Mouse (Mus musculus): ENCODE data around the gene Csf2rb. TPM values are rescaled to one million over a fixed set of nuclear protein-coding genes. Genes with fewer than 3 reads are reported as not detected.
"Not testable (repeated sequence)": the region's sequence is repeated elsewhere in the genome, so short reads cannot be mapped to it uniquely, and the experiment has no call there.

Gene Csf2rb
- polyA plus RNA-seq (2014; fragmentation: Nextera tagmentation; extraction: Ambion mirVana), result 0.53 and 0.56 TPM in 2 replicates

GRCm38 (mm10) chr15:78325671-78326339 is at the start of gene Csf2rb:
Gene Csf2rb (plus strand): TSS chr15:78325752.
- ATAC-seq (ENCODE audit: low read depth), result no peak
- Histone ChIP-seq H3K4me2 (ENCODE audit: low read depth, low read length) (no peak within 1 kb of the TSS), H3K36me3 (ENCODE audit: control insufficient read depth, insufficient read depth, low read length) (no peaks in the 10 kb centered on the region), H3K9ac (replicated peaks; ENCODE audit: low read depth, low read length) (no peak within 1 kb of the TSS), H3K27me3 (ENCODE audit: control insufficient read depth, insufficient read depth, low read length) (no peaks in the 10 kb centered on the region), H3K9me3 (ENCODE audit: control insufficient read depth, low read length) (no peaks in the 10 kb centered on the region), H3K4me3 (ENCODE audit: low read depth, low read length) (no peak within 1 kb of the TSS), H3K4me1 (ENCODE audit: control insufficient read depth, insufficient read depth, low read length) (no peaks in the 10 kb centered on the region), H3K27ac (ENCODE audit: low read depth, low read length) (no peak within 1 kb of the TSS)
- WGBS, result 82% methylated on average over 11 of the region's 11 CpGs

- Histone ChIP-seq H3K27ac (ENCODE audit: low read depth, low read length) (no peak overlapping the region), H3K4me1 (ENCODE audit: control insufficient read depth, insufficient read depth, low read length) (no peaks in the 10 kb centered on the region), H3K9ac (replicated peaks; ENCODE audit: low read depth, low read length) (no peak overlapping the region), H3K27me3 (ENCODE audit: control insufficient read depth, insufficient read depth, low read length) (no peaks in the 10 kb centered on the region), H3K4me3 (ENCODE audit: low read depth, low read length) (no peak overlapping the region), H3K9me3 (ENCODE audit: control insufficient read depth, low read length) (no peaks in the 10 kb centered on the region), H3K36me3 (ENCODE audit: control insufficient read depth, insufficient read depth, low read length) (no peaks in the 10 kb centered on the region), H3K4me2 (ENCODE audit: low read depth, low read length) (no peak overlapping the region)
- no peak for ATAC-seq (ENCODE audit: low read depth)
- 96% methylated on average over 2 of the region's 2 CpGs for WGBS
These were observed 47.2 kb upstream of the Csf2rb start for GRCm38 (mm10) chr15:78278308-78278707.

GRCm38 (mm10) chr15:78287941-78288340 is 37.6 kb upstream of the Csf2rb start:
- Histone ChIP-seq H3K4me2 (ENCODE audit: low read depth, low read length) (no peak overlapping the region), H3K27me3 (ENCODE audit: control insufficient read depth, insufficient read depth, low read length) (no peaks in the 10 kb centered on the region), H3K9ac (replicated peaks; ENCODE audit: low read depth, low read length) (no peak overlapping the region), H3K27ac (ENCODE audit: low read depth, low read length) (no peak overlapping the region), H3K4me3 (ENCODE audit: low read depth, low read length) (no peak overlapping the region), H3K4me1 (ENCODE audit: control insufficient read depth, insufficient read depth, low read length) (no peaks in the 10 kb centered on the region), H3K9me3 (ENCODE audit: control insufficient read depth, low read length) (no peaks in the 10 kb centered on the region), H3K36me3 (ENCODE audit: control insufficient read depth, insufficient read depth, low read length) (no peaks in the 10 kb centered on the region)
- 86% methylated on average over 5 of the region's 5 CpGs for WGBS
- no peak for ATAC-seq (ENCODE audit: low read depth)

- not testable (repeated sequence) for H3K27me3 ChIP-seq (ENCODE audit: control insufficient read depth, insufficient read depth, low read length); H3K4me1 ChIP-seq (ENCODE audit: control insufficient read depth, insufficient read depth, low read length); ATAC-seq (ENCODE audit: low read depth); H3K9ac ChIP-seq (replicated peaks; ENCODE audit: low read depth, low read length); H3K27ac ChIP-seq (ENCODE audit: low read depth, low read length); H3K9me3 ChIP-seq (ENCODE audit: control insufficient read depth, low read length); H3K36me3 ChIP-seq (ENCODE audit: control insufficient read depth, insufficient read depth, low read length); H3K4me2 ChIP-seq (ENCODE audit: low read depth, low read length); H3K4me3 ChIP-seq (ENCODE audit: low read depth, low read length)
- WGBS, result 84% methylated on average over 4 of the region's 5 CpGs
These were observed 35.8 kb upstream of the Csf2rb start for GRCm38 (mm10) chr15:78289775-78290174.

- H3K9ac ChIP-seq (replicated peaks; ENCODE audit: low read depth, low read length); H3K4me1 ChIP-seq (ENCODE audit: control insufficient read depth, insufficient read depth, low read length); ATAC-seq (ENCODE audit: low read depth); H3K27me3 ChIP-seq (ENCODE audit: control insufficient read depth, insufficient read depth, low read length); H3K36me3 ChIP-seq (ENCODE audit: control insufficient read depth, insufficient read depth, low read length); H3K27ac ChIP-seq (ENCODE audit: low read depth, low read length); H3K4me2 ChIP-seq (ENCODE audit: low read depth, low read length); H3K4me3 ChIP-seq (ENCODE audit: low read depth, low read length); H3K9me3 ChIP-seq (ENCODE audit: control insufficient read depth, low read length): not testable (repeated sequence)
- 16% methylated on average over 2 of the region's 2 CpGs for WGBS
These were observed 32.3 kb upstream of the Csf2rb start for GRCm38 (mm10) chr15:78293228-78293627.

- WGBS, result 91% methylated on average over 4 of the region's 4 CpGs
These were observed 31.8 kb upstream of the Csf2rb start for GRCm38 (mm10) chr15:78293716-78294115.

GRCm38 (mm10) chr15:78298558-78298957 is 27.0 kb upstream of the Csf2rb start:
- ATAC-seq (ENCODE audit: low read depth), result no peak
- Histone ChIP-seq H3K27ac (ENCODE audit: low read depth, low read length) (no peak overlapping the region), H3K4me2 (ENCODE audit: low read depth, low read length) (no peak overlapping the region), H3K4me3 (ENCODE audit: low read depth, low read length) (no peak overlapping the region), H3K36me3 (ENCODE audit: control insufficient read depth, insufficient read depth, low read length) (no peaks in the 10 kb centered on the region), H3K9me3 (ENCODE audit: control insufficient read depth, low read length) (no peaks in the 10 kb centered on the region), H3K27me3 (ENCODE audit: control insufficient read depth, insufficient read depth, low read length) (no peaks in the 10 kb centered on the region), H3K4me1 (ENCODE audit: control insufficient read depth, insufficient read depth, low read length) (no peaks in the 10 kb centered on the region), H3K9ac (replicated peaks; ENCODE audit: low read depth, low read length) (no peak overlapping the region)
- WGBS, result 74% methylated on average over 1 of the region's 1 CpGs

More at GRCm38 (mm10) chr15:78293716-78294115, 31.8 kb upstream of the Csf2rb start:
- H3K4me1 ChIP-seq (ENCODE audit: control insufficient read depth, insufficient read depth, low read length), result no peaks in the 10 kb centered on the region
- H3K9me3 ChIP-seq (ENCODE audit: control insufficient read depth, low read length), result no peaks in the 10 kb centered on the region
- no peak overlapping the region for H3K4me2 ChIP-seq (ENCODE audit: low read depth, low read length)
- H3K27me3 ChIP-seq (ENCODE audit: control insufficient read depth, insufficient read depth, low read length), result no peaks in the 10 kb centered on the region
- no peak overlapping the region for H3K9ac ChIP-seq (replicated peaks; ENCODE audit: low read depth, low read length)
- no peak overlapping the region for H3K27ac ChIP-seq (ENCODE audit: low read depth, low read length)
- no peak overlapping the region for H3K4me3 ChIP-seq (ENCODE audit: low read depth, low read length)
- H3K36me3 ChIP-seq (ENCODE audit: control insufficient read depth, insufficient read depth, low read length), result no peaks in the 10 kb centered on the region
- no peak for ATAC-seq (ENCODE audit: low read depth)

GRCm38 (mm10) chr15:78299641-78300040 is 25.9 kb upstream of the Csf2rb start:
- H3K9ac ChIP-seq (replicated peaks; ENCODE audit: low read depth, low read length), result no peak overlapping the region
- H3K27ac ChIP-seq (ENCODE audit: low read depth, low read length), result no peak overlapping the region
- no peaks in the 10 kb centered on the region for H3K27me3 ChIP-seq (ENCODE audit: control insufficient read depth, insufficient read depth, low read length)
- H3K4me3 ChIP-seq (ENCODE audit: low read depth, low read length), result no peak overlapping the region
- WGBS, result 86% methylated on average over 3 of the region's 3 CpGs
- no peak for ATAC-seq (ENCODE audit: low read depth)
- no peak overlapping the region for H3K4me2 ChIP-seq (ENCODE audit: low read depth, low read length)
- H3K4me1 ChIP-seq (ENCODE audit: control insufficient read depth, insufficient read depth, low read length), result no peaks in the 10 kb centered on the region
- H3K36me3 ChIP-seq (ENCODE audit: control insufficient read depth, insufficient read depth, low read length), result no peaks in the 10 kb centered on the region
- H3K9me3 ChIP-seq (ENCODE audit: control insufficient read depth, low read length), result no peaks in the 10 kb centered on the region

GRCm38 (mm10) chr15:78300773-78301172 is 24.8 kb upstream of the Csf2rb start:
- no peak overlapping the region for H3K27ac ChIP-seq (ENCODE audit: low read depth, low read length)
- ATAC-seq (ENCODE audit: low read depth), result no peak
- no peak overlapping the region for H3K9ac ChIP-seq (replicated peaks; ENCODE audit: low read depth, low read length)
- no peaks in the 10 kb centered on the region for H3K4me1 ChIP-seq (ENCODE audit: control insufficient read depth, insufficient read depth, low read length)
- no peaks in the 10 kb centered on the region for H3K36me3 ChIP-seq (ENCODE audit: control insufficient read depth, insufficient read depth, low read length)
- no peaks in the 10 kb centered on the region for H3K27me3 ChIP-seq (ENCODE audit: control insufficient read depth, insufficient read depth, low read length)
- H3K4me2 ChIP-seq (ENCODE audit: low read depth, low read length), result no peak overlapping the region
- no peaks in the 10 kb centered on the region for H3K9me3 ChIP-seq (ENCODE audit: control insufficient read depth, low read length)
- H3K4me3 ChIP-seq (ENCODE audit: low read depth, low read length), result no peak overlapping the region

All from neural tube, embryonic 14.5 days (tissue).